Mouse (Mus musculus) testis, adult 2 months (tissue): Measurements from ENCODE around the gene Cfap126.
"Not testable (repeated sequence)": the region's sequence is repeated elsewhere in the genome, so short reads cannot be mapped to it uniquely, and the experiment has no call there.

ENCODE experiments used
- CTCF ChIP-seq: fragments of 200-500 bp; IDR thresholded peaks from 2 replicates; pipeline ENCODE4 v1.5.1; 2012; ENCODE audit warnings: low read depth, mild to moderate bottlenecking, inconsistent platforms, low read length, moderate library complexity; ENCODE audit not compliant: control insufficient read depth, insufficient read depth, insufficient replicate concordance
- POLR2A ChIP-seq: fragments of 200-500 bp; IDR thresholded peaks from 2 replicates; pipeline ENCODE4 v1.6.1; 2012; ENCODE audit warnings: low read depth, mild to moderate bottlenecking, inconsistent platforms, low read length, moderate library complexity; ENCODE audit not compliant: control insufficient read depth

DNA sequence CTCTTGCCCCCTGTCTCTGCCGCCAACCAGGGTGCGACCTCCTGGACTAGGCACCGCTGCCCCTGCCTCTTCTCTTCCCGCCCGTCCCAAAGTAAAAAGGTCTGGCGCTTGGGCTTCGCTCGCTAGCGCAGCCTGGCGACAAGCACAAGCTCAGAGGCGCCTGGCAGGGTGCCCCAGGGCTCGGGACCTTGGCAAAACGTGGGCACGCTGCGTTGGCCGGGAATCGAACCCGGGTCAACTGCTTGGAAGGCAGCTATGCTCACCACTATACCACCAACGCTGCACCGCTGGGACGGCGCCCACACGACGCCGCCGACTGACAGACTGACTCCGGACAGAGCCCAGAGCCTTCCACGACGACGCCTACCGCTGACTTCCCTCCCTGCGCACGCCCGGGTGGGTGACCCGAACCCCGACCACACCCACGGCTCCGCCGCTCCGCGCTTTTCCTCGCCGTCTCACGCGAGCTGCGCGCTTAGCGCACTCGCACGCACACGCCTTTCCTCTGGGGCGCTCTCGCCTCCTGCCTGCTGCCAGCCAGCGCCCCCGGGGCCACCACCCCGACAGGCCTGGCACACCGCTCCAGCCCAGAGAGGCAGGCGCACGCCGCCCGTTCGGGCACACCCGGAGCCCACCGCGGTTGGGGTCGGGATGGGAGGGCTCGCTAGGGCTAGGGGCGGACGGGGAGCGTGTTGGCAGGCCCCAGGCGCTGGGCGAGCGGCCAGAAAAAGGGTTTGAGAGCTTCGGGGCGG is 49.1 kb upstream of the Cfap126 start, which contains the start of gene Fcgr3:
- not testable (repeated sequence) for TF ChIP-seq CTCF, POLR2A
